Mouse (Mus musculus) forebrain, postnatal 0 days (tissue): Measurements from ENCODE around the gene Dzip1. TPM values are rescaled to one million over a fixed set of nuclear protein-coding genes. Genes with fewer than 3 reads are reported as not detected.

Experiments used
- ATAC-seq: fragments of 200-750 bp; cut with Nextera tagmentation; 2 replicates; pipeline ENCODE4 v1.8.0; 2017; ENCODE audit warnings: mild to moderate bottlenecking, moderate library complexity
- DNase-seq: peaks from one replicate; pipeline ENCODE4 v3.0.0-alpha.2; 2015
- H3K27ac ChIP-seq: fragments of 300-500 bp; sonication (generic); 2 replicates; pipeline ENCODE4 v1.5.1; 2014; ENCODE audit warnings: low read depth, mild to moderate bottlenecking, antibody characterized with exemption, low read length, moderate library complexity, mixed read lengths
- H3K27me3 ChIP-seq: fragments of 300-500 bp; sonication (generic); 2 replicates; pipeline ENCODE4 v1.6.1; 2014; ENCODE audit warnings: mild to moderate bottlenecking, low read length, mixed read lengths; ENCODE audit not compliant: insufficient read depth
- H3K36me3 ChIP-seq: fragments of 300-500 bp; sonication (generic); 2 replicates; pipeline ENCODE4 v1.6.1; 2014; ENCODE audit warnings: mild to moderate bottlenecking, moderate library complexity; ENCODE audit not compliant: insufficient read depth
- H3K4me1 ChIP-seq: fragments of 300-500 bp; sonication (generic); 2 replicates; pipeline ENCODE4 v1.6.1; 2014; ENCODE audit warnings: antibody characterized with exemption; ENCODE audit not compliant: insufficient read depth
- H3K4me2 ChIP-seq: fragments of 300-500 bp; sonication (generic); 2 replicates; pipeline ENCODE4 v1.6.1; 2014; ENCODE audit warnings: low read depth, mild to moderate bottlenecking, moderate library complexity
- H3K4me3 ChIP-seq: fragments of 300-500 bp; sonication (generic); 2 replicates; pipeline ENCODE4 v1.5.1; 2014; ENCODE audit warnings: low read depth, low read length, mixed read lengths
- H3K9ac ChIP-seq: fragments of 300-500 bp; sonication (generic); 2 replicates; pipeline ENCODE4 v1.6.1; 2014; ENCODE audit warnings: mild to moderate bottlenecking
- H3K9me3 ChIP-seq: fragments of 300-500 bp; sonication (generic); 2 replicates; pipeline ENCODE4 v1.6.1; 2016; ENCODE audit warnings: low read length
- CTCF ChIP-seq: sonication (generic); IDR thresholded peaks from 2 replicates; pipeline ENCODE4 v1.5.1; 2016; ENCODE audit warnings: antibody characterized with exemption, control low read depth, low read depth
- WGBS: fragments of 180-500 bp; shearing (Covaris S2); extraction: QIAGEN DNeasy Blood & Tissue Kit; methylation state at CpG from one replicate; pipeline ENCODE4 v1.1.7; 2014; 5-methylcytosine and 5-hydroxymethylcytosine counted together
- polyA plus RNA-seq: library from polyadenylated mRNA; unstranded; fragments of >200 nt; fragmentation: Nextera tagmentation; extraction: Ambion mirVana; gene quantifications from 2 replicates; pipeline ENCODE4 v1.2.1, GENCODE M21; 2015
- total RNA-seq: library from RNA; depleted of rRNA; stranded (reverse); fragments of >200 nt; gene quantifications from 2 replicates; pipeline ENCODE4 v1.2.3, GENCODE M21; 2014

Dzip1 gene
- total and polyA plus RNA-seq, 2 experiments from 2014 or later: 48.2 to 205 TPM

- no peak for TF ChIP-seq CTCF
- Histone ChIP-seq H3K27me3 (no peaks in the 10 kb centered on the region), H3K4me2 (no peak overlapping the region)
These were observed 88.5 kb downstream of the Dzip1 start for GRCm38 (mm10) chr14:118836754-118837153.

GRCm38 (mm10) chr14:118836145-118836544, 89.1 kb downstream of the Dzip1 start:
- DNase-seq (no peak), ATAC-seq (no peak)
- no peaks in the 10 kb centered on the region for H3K4me1 ChIP-seq
- no peaks in the 10 kb centered on the region for H3K36me3 ChIP-seq
- 78% methylated on average over 11 of the region's 11 CpGs for WGBS
- no peak overlapping the region for H3K4me3 ChIP-seq
- no peaks in the 10 kb centered on the region for H3K9me3 ChIP-seq
- no peak overlapping the region for H3K27ac ChIP-seq
- no peak overlapping the region for H3K4me2 ChIP-seq
- TF ChIP-seq CTCF: no peak
- H3K27me3 ChIP-seq: no peaks in the 10 kb centered on the region
- H3K9ac ChIP-seq: no peak overlapping the region

More at GRCm38 (mm10) chr14:118836754-118837153, 88.5 kb downstream of the Dzip1 start:
- ATAC-seq (no peak), DNase-seq (no peak)
- no peaks in the 10 kb centered on the region for H3K4me1 ChIP-seq
- 90% methylated on average over 7 of the region's 7 CpGs for WGBS
- no peak overlapping the region for H3K9ac ChIP-seq
- no peaks in the 10 kb centered on the region for H3K9me3 ChIP-seq
- H3K27ac ChIP-seq: no peak overlapping the region
- H3K36me3 ChIP-seq: no peaks in the 10 kb centered on the region
- no peak overlapping the region for H3K4me3 ChIP-seq

GRCm38 (mm10) chr14:118834313-118834712, 90.9 kb downstream of the Dzip1 start:
- no peaks in the 10 kb centered on the region for H3K27me3 ChIP-seq
- TF ChIP-seq CTCF: no peak
- 5% methylated on average over 7 of the region's 7 CpGs for WGBS
- no peaks in the 10 kb centered on the region for H3K4me1 ChIP-seq
- ATAC-seq: no peak
- no peak overlapping the region for H3K4me3 ChIP-seq
- H3K4me2 ChIP-seq: no peak overlapping the region
- DNase-seq: no peak
- H3K9ac ChIP-seq: no peak overlapping the region
- no peaks in the 10 kb centered on the region for H3K9me3 ChIP-seq
- H3K27ac ChIP-seq: no peak overlapping the region
- no peaks in the 10 kb centered on the region for H3K36me3 ChIP-seq

- no peaks in the 10 kb centered on the region for H3K9me3 ChIP-seq
- WGBS: 85% methylated on average over 6 of the region's 6 CpGs
- H3K27ac ChIP-seq: no peak overlapping the region
- H3K4me1 ChIP-seq: no peaks in the 10 kb centered on the region
- no peak for TF ChIP-seq CTCF
- no peak overlapping the region for H3K4me2 ChIP-seq
- no peak for DNase-seq
- ATAC-seq: no peak
- no peak overlapping the region for H3K9ac ChIP-seq
- H3K27me3 ChIP-seq: no peaks in the 10 kb centered on the region
- no peak overlapping the region for H3K4me3 ChIP-seq
- H3K36me3 ChIP-seq: no peaks in the 10 kb centered on the region
These were observed 92.0 kb downstream of the Dzip1 start for GRCm38 (mm10) chr14:118833241-118833640.

GRCm38 (mm10) chr14:118831597-118831996, 93.7 kb downstream of the Dzip1 start:
- no peak for DNase-seq
- H3K36me3 ChIP-seq: no peaks in the 10 kb centered on the region
- H3K4me1 ChIP-seq: no peaks in the 10 kb centered on the region; the same call in 1 of the 2 replicates
- no peaks in the 10 kb centered on the region for H3K9me3 ChIP-seq
- no peak overlapping the region for H3K4me2 ChIP-seq
- WGBS: 82% methylated on average over 4 of the region's 4 CpGs
- no peak overlapping the region for H3K4me3 ChIP-seq
- H3K27me3 ChIP-seq: no peaks in the 10 kb centered on the region
- no peak overlapping the region for H3K9ac ChIP-seq
- ATAC-seq: no peak
- no peak overlapping the region for H3K27ac ChIP-seq
- no peak for TF ChIP-seq CTCF

GRCm38 (mm10) chr14:118829331-118830095, 95.7 kb downstream of the Dzip1 start:
- H3K27me3 ChIP-seq: no peaks in the 10 kb centered on the region
- no peak overlapping the region for H3K4me3 ChIP-seq
- WGBS: 90% methylated on average over 11 of the region's 11 CpGs
- no peak for TF ChIP-seq CTCF
- no peak overlapping the region for H3K27ac ChIP-seq
- no peaks in the 10 kb centered on the region; the same call in 1 of the 2 replicates for H3K4me1 ChIP-seq
- no peaks in the 10 kb centered on the region for H3K9me3 ChIP-seq
- H3K4me2 ChIP-seq: no peak overlapping the region
- H3K9ac ChIP-seq: no peak overlapping the region
- DNase-seq: no peak
- no peaks in the 10 kb centered on the region for H3K36me3 ChIP-seq
- ATAC-seq: no peak

GRCm38 (mm10) chr14:118827283-118827904, 97.9 kb downstream of the Dzip1 start:
- H3K27ac ChIP-seq: no peak overlapping the region
- ATAC-seq: peak; percentile 25; the same call in 1 of the 2 replicates
- H3K9ac ChIP-seq: no peak overlapping the region
- no peak overlapping the region for H3K4me2 ChIP-seq
- no peaks in the 10 kb centered on the region; the same call in 1 of the 2 replicates for H3K4me1 ChIP-seq
- TF ChIP-seq CTCF: no peak
- no peaks in the 10 kb centered on the region for H3K36me3 ChIP-seq
- no peak overlapping the region for H3K4me3 ChIP-seq
- 13% methylated on average over 7 of the region's 7 CpGs for WGBS
- no peaks in the 10 kb centered on the region for H3K9me3 ChIP-seq
- H3K27me3 ChIP-seq: no peaks in the 10 kb centered on the region
- DNase-seq: peak; percentile 29
